Comparison of ENCODE assay signal across 9 mouse cellular contexts in genomic region chr9:58457481-58457955, GRCm38 (mm10). TPM values are rescaled to one million over a fixed set of nuclear protein-coding genes. Genes with fewer than 3 reads are reported as not detected.
DNase-seq lines count a peak whose midpoint lies in the region; ATAC-seq and TF ChIP-seq lines count a peak whose summit lies in the region.
"Had no signal": no experiment of that assay in that cellular context is flagged by ENCODE, and none has a peak within 500 bp of the region (broad histone marks: within the 10 kb centered on the region; RNA-seq: fewer than 3 reads in every experiment).

No protein-coding gene starts in this region.

- peak overlapping the region; percentile 6; the same call in 1 of the 2 replicates for H3K4me2 ChIP-seq in forebrain, embryonic 13.5 days
- no peak overlapping the region for H3K4me2 ChIP-seq in liver, postnatal 0 days (ENCODE audit: low read depth, low read length)
- H3K4me2 ChIP-seq: liver, embryonic 15.5 days had no signal

- WGBS in forebrain, embryonic 13.5 days, result 18% methylated on average over 7 of the region's 7 CpGs
- WGBS in limb, embryonic 10.5 days, result 59% methylated on average over 7 of the region's 7 CpGs
- WGBS in liver, postnatal 0 days (ENCODE audit: insufficient replicate concordance), result 67% methylated on average over 7 of the region's 7 CpGs

- peak overlapping the region; percentile 89 for H3K27ac ChIP-seq in forebrain, embryonic 13.5 days
- H3K27ac ChIP-seq in limb, embryonic 10.5 days, result peak overlapping the region; percentile 44
- no peak overlapping the region for H3K27ac ChIP-seq in liver, postnatal 0 days (ENCODE audit: low read depth)
- H3K27ac ChIP-seq: liver, embryonic 15.5 days had no signal

- peak; percentile 85 to 86 for DNase-seq in right cerebral cortex, postnatal 10 days (ENCODE audit: low spot score in 2 of 2)
- no peak for DNase-seq in right cerebral cortex, postnatal 25 days
- DNase-seq in limb, embryonic 10.5 days (ENCODE audit: low spot score), result peak; percentile 36
- no peak for DNase-seq in liver, postnatal 0 days
- no peak for DNase-seq in heart, postnatal 14 days
- DNase-seq in cerebellum, adult 9-11 months, result no peak
- no peak for DNase-seq in heart, postnatal 25 days (ENCODE audit: low spot score)

- H3K4me1 ChIP-seq in forebrain, embryonic 13.5 days, result peaks cover 58% of the 10 kb centered on the region
- peaks cover 18% of the 10 kb centered on the region for H3K4me1 ChIP-seq in limb, embryonic 10.5 days
- no peaks in the 10 kb centered on the region for H3K4me1 ChIP-seq in liver, postnatal 0 days (ENCODE audit: insufficient read depth)
- H3K4me1 ChIP-seq: liver, embryonic 15.5 days had no signal

- H3K9me3 ChIP-seq in forebrain, embryonic 13.5 days (replicated peaks), result no peaks in the 10 kb centered on the region
- no peaks in the 10 kb centered on the region for H3K9me3 ChIP-seq in limb, embryonic 10.5 days (replicated peaks)
- H3K9me3 ChIP-seq in liver, postnatal 0 days (ENCODE audit: low read length), result no peaks in the 10 kb centered on the region
- H3K9me3 ChIP-seq: liver, embryonic 15.5 days had no signal

- peak; percentile 90 for ATAC-seq in forebrain, embryonic 13.5 days
- no peak for ATAC-seq in liver, postnatal 0 days

- intact Hi-C loops in heart, postnatal 14 days (cut with DNase I), result no loop called here
- intact Hi-C loops in heart, postnatal 25 days (cut with DNase I), result loop anchor here (5.0 kb wide), 1 partner anchor 45 kb away; no protein-coding TSS in a partner anchor

- no peak overlapping the region for H3K9ac ChIP-seq in forebrain, embryonic 13.5 days
- H3K9ac ChIP-seq in liver, postnatal 0 days (replicated peaks), result no peak overlapping the region
- H3K9ac ChIP-seq: liver, embryonic 15.5 days had no signal

- no peak for TF ChIP-seq EP300 in liver, postnatal 0 days (IDR thresholded peaks at IDR 0.05; ENCODE audit: low read depth)

- TF ChIP-seq CTCF in liver, postnatal 0 days (IDR thresholded peaks at IDR 0.05; ENCODE audit: low read depth), result no peak

- H3K4me3 ChIP-seq in forebrain, embryonic 13.5 days, result no peak overlapping the region
- H3K4me3 ChIP-seq in limb, embryonic 10.5 days, result no peak overlapping the region
- H3K4me3 ChIP-seq in liver, postnatal 0 days (ENCODE audit: low read depth, low read length), result no peak overlapping the region
- H3K4me3 ChIP-seq: liver, embryonic 15.5 days had no signal

- no peaks in the 10 kb centered on the region for H3K36me3 ChIP-seq in forebrain, embryonic 13.5 days (ENCODE audit: poor library complexity, severe bottlenecking)
- H3K36me3 ChIP-seq in limb, embryonic 10.5 days, result no peaks in the 10 kb centered on the region
- H3K36me3 ChIP-seq in liver, postnatal 0 days (replicated peaks; ENCODE audit: insufficient read depth, low read length), result no peaks in the 10 kb centered on the region
- H3K36me3 ChIP-seq: liver, embryonic 15.5 days had no signal

- no peaks in the 10 kb centered on the region for H3K27me3 ChIP-seq in forebrain, embryonic 13.5 days
- H3K27me3 ChIP-seq in limb, embryonic 10.5 days (ENCODE audit: low read depth, poor library complexity, severe bottlenecking), result peaks cover 18% of the 10 kb centered on the region; the same call in 1 of the 2 replicates
- 0 out of 2 replicates have a peak, but pooled peaks cover 3% of the 10 kb centered on the region for H3K27me3 ChIP-seq in liver, postnatal 0 days (ENCODE audit: insufficient read depth, low read length)

RNA-seq across cellular contexts. Expression of gene Insyn1, which starts 30.9 kb away (rescaled TPM):
- polyA plus RNA-seq in forebrain, embryonic 13.5 days (2015; fragmentation: Nextera tagmentation; extraction: Ambion mirVana), result 2.8 and 3.5 TPM in 2 replicates
- 1.2 and 1.3 TPM in 2 replicates for polyA plus RNA-seq in limb, embryonic 10.5 days (2016; fragmentation: Nextera tagmentation; extraction: Ambion mirVana)
- not detected in 2 replicates for polyA plus RNA-seq in liver, postnatal 0 days (2015; fragmentation: Nextera tagmentation; extraction: Ambion mirVana)
- total RNA-seq in heart, postnatal 14 days (2021), result 10 to 100 TPM; 10.7 to 11.1 TPM
- 10 to 100 TPM; 14.9 to 15.4 TPM for total RNA-seq in heart, postnatal 25 days (2021)
- polyA plus RNA-seq: liver, embryonic 15.5 days had no signal

Comparison
In these comparisons a context has a peak if more than half of its experiments do, and no peak if none do; other contexts are left out.
1. DNase-seq: peak in right cerebral cortex, postnatal 10 days (2 of 2) and limb, embryonic 10.5 days (single experiment); none in right cerebral cortex, postnatal 25 days (single experiment), liver, postnatal 0 days (single experiment), heart, postnatal 14 days (0 of 2), cerebellum, adult 9-11 months (single experiment) and heart, postnatal 25 days (single experiment).